Mouse (Mus musculus) layer of hippocampus, adult 2 months (tissue): Measurements from ENCODE around the gene Ndufa3. TPM values are rescaled to one million over a fixed set of nuclear protein-coding genes. Genes with fewer than 3 reads are reported as not detected.

Source experiments
- DNase-seq, 2 experiments: peaks; one replicate each; pipeline ENCODE4 v3.0.0; 2022; ENCODE audit warnings: low spot score in 2 of 2
- H3K27ac ChIP-seq: fragments of 200-600 bp; 2 replicates; pipeline ENCODE4 v1.8.1; 2022
- H3K4me3 ChIP-seq: fragments of 200-600 bp; 2 replicates; pipeline ENCODE4 v1.8.1; 2022; ENCODE audit warnings: mild to moderate bottlenecking
- CTCF ChIP-seq: fragments of 200-600 bp; conservative IDR thresholded peaks from 2 replicates; pipeline ENCODE4 v1.8.1; 2022; ENCODE audit warnings: antibody characterized with exemption, mild to moderate bottlenecking, moderate library complexity
- microRNA-seq, 2 experiments: library from miRNA; unstranded; fragments of <30 nt; microRNA quantifications; one replicate each; pipeline ENCODE4 v1.2.0; 2021
- total RNA-seq, 2 experiments: library from RNA; stranded (reverse); gene quantifications; 2 replicates each; pipeline ENCODE4 v1.2.3; 2021

Gene Ndufa3
- total RNA-seq, 2 experiments from 2014 or later, result 537 to 571 TPM

DNA sequence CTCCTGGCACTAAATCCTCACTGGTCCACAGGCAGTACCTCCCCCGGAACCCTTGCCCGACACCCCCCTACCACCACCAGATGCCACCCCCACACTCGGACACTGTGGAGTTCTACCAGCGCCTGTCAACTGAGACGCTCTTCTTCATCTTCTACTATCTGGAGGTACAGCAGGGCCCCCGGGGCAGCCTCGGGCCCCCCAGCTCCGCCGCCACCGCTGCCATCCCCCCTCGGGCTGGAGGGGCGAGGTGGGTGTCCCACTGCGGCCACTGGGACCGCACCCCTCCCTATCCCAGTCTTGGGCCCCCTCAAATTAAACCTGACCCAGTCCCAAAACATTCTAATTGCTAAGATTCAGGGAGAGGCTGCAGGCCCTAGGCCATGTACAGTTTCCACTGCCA lies 41.4 kb downstream of the Ndufa3 start:
- Histone ChIP-seq H3K4me3 (no peak overlapping the region), H3K27ac (no peak overlapping the region)
- no peak for TF ChIP-seq CTCF
- DNase-seq, result no peak

- peak overlapping the region; percentile 66 for H3K4me3 ChIP-seq
- DNase-seq, result no peak
- peak overlapping the region; percentile 87 for H3K27ac ChIP-seq
- TF ChIP-seq CTCF, result no peak
Observed at GRCm38 (mm10) chr7:3664524-3665214, 47.5 kb downstream of the Ndufa3 start.

- Histone ChIP-seq H3K27ac (peak within 1 kb of the TSS; percentile 87), H3K4me3 (peak within 1 kb of the TSS; percentile 66)
- DNase-seq, result peak; percentile 97 to 98
- no peak for TF ChIP-seq CTCF
Observed at GRCm38 (mm10) chr7:3665215-3666114, 48.3 kb downstream of the Ndufa3 start, which contains the start of gene Leng1. Gene Leng1, minus strand, starts transcription at chr7:3665840.

DNA sequence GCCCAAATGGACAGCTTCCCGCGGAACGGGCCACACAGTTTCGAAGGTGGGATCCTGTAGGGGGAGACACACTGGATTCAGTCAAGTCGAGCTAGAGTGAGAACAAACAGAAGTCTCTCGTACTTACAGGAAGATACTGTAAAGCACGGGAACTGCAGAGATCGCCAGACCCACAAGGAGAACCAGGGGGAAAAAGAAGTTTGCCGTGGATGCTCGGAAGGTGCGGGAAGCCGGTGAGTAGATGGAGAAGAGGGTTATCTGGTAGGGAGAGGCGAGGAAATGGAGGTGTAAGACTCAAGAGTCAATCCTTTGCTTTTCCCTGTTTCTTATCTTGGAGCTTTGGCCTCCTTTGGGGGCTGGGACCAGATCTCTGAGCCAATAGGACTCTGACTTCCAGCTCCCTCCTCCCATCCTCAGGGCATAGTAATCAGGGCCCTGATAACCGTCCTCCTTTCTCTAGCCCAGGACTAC lies 49.8 kb downstream of the Ndufa3 start:
- Histone ChIP-seq H3K4me3 (no peak overlapping the region), H3K27ac (no peak overlapping the region)
- TF ChIP-seq CTCF, result peak; percentile 35
- DNase-seq, result no peak

Small RNA genes lying within 50 kb of the gene (microRNA-seq; reads per million reads assigned to microRNA genes)
- gene Gm25100 (0 reads per million in 2 experiments), gene Mir3572 (4.1 to 5.8 reads per million in 2 experiments)

Other genes starting within 250 kb of the Ndufa3 start
- gene Cacng8, start 226.7 kb upstream of the Ndufa3 start, total RNA-seq, result 100 to 1,000 TPM; 411 to 415 TPM
- 1 to 10 TPM; 1.9 to 2.2 TPM for gene Cacng6, start 193.2 kb upstream of the Ndufa3 start, total RNA-seq
- not detected for gene Tarm1, start 114.7 kb upstream of the Ndufa3 start, total RNA-seq
- 1 to 10 TPM in 1 of 2 experiments, under 1 TPM in 1; 0.56 to 1.5 TPM for gene Oscar, start 1.2 kb upstream of the Ndufa3 start, total RNA-seq
- 10 to 100 TPM; 43.7 to 51.9 TPM for gene Tfpt, start 12.6 kb downstream of the Ndufa3 start, total RNA-seq
- 10 to 100 TPM; 55.5 to 59.2 TPM for gene Prpf31, start 12.6 kb downstream of the Ndufa3 start, total RNA-seq
- 10 to 100 TPM; 67.9 to 71.5 TPM for gene Cnot3, start 27.9 kb downstream of the Ndufa3 start, total RNA-seq
- 1 to 10 TPM; 5.3 to 5.6 TPM for gene Leng1, start 48.5 kb downstream of the Ndufa3 start, total RNA-seq
- gene Tmc4, start 60.2 kb downstream of the Ndufa3 start, total RNA-seq, result 1 to 10 TPM; 4.3 to 9.7 TPM
- 10 to 100 TPM; 80.2 to 84.8 TPM for gene Tsen34, start 75.5 kb downstream of the Ndufa3 start, total RNA-seq
- 100 to 1,000 TPM; 160 to 170 TPM for gene Mboat7, start 76.2 kb downstream of the Ndufa3 start, total RNA-seq
- gene Rps9, start 86.6 kb downstream of the Ndufa3 start, total RNA-seq, result 100 to 1,000 TPM; 387 to 404 TPM
- under 1 TPM in 1 of 2 experiments, not detected in 1; 0.36 TPM for gene Pirb, start 103.0 kb downstream of the Ndufa3 start, total RNA-seq
- gene Gm15448, start 208.3 kb downstream of the Ndufa3 start, total RNA-seq, result not detected
- not detected for gene Pira2, start 227.7 kb downstream of the Ndufa3 start, total RNA-seq